Mouse (Mus musculus) liver, adult 2 months (tissue): ENCODE data around the gene Gm13420. TPM values are rescaled to one million over a fixed set of nuclear protein-coding genes. Genes with fewer than 3 reads are reported as not detected.

Experiments used
- DNase-seq: peaks from one replicate; pipeline ENCODE4 v3.0.0-alpha.2; 2011; ENCODE audit warnings: low read depth, low spot score; ENCODE audit errors: extremely low read depth
- H3K27ac ChIP-seq: fragments of 200-500 bp; replicated peaks from 2 replicates; pipeline ENCODE4 v1.5.1; 2012; ENCODE audit warnings: low read depth, mild to moderate bottlenecking, control low read depth, inconsistent platforms, low read length; ENCODE audit not compliant: insufficient read depth
- H3K27me3 ChIP-seq: fragments of 200-500 bp; 2 replicates; pipeline ENCODE4 v1.6.1; 2012; ENCODE audit warnings: mild to moderate bottlenecking, moderate library complexity, low read length, inconsistent platforms; ENCODE audit not compliant: control insufficient read depth, insufficient read depth
- H3K36me3 ChIP-seq: fragments of 200-500 bp; 2 replicates; pipeline ENCODE4 v1.6.1; 2012; ENCODE audit warnings: low read length, inconsistent platforms; ENCODE audit not compliant: control insufficient read depth, insufficient read depth
- H3K4me1 ChIP-seq: fragments of 200-500 bp; 2 replicates; pipeline ENCODE4 v1.6.1; 2011; ENCODE audit warnings: low read length; ENCODE audit not compliant: control insufficient read depth, insufficient read depth
- H3K4me3 ChIP-seq: fragments of 200-500 bp; 2 replicates; pipeline ENCODE4 v1.5.1; 2011; ENCODE audit warnings: low read depth, mild to moderate bottlenecking, control low read depth, low read length, moderate library complexity; ENCODE audit not compliant: insufficient read depth
- H3K79me2 ChIP-seq: fragments of 200-500 bp; 2 replicates; pipeline ENCODE4 v1.6.1; 2012; ENCODE audit warnings: inconsistent platforms, mild to moderate bottlenecking, low read length, moderate library complexity; ENCODE audit not compliant: control insufficient read depth, insufficient read depth
- H3K9ac ChIP-seq: fragments of 200-500 bp; 2 replicates; pipeline ENCODE4 v1.6.1; 2012; ENCODE audit warnings: low read depth, mild to moderate bottlenecking, control low read depth, inconsistent platforms, low read length
- CTCF ChIP-seq: fragments of 200-500 bp; IDR thresholded peaks from 2 replicates; pipeline ENCODE4 v1.5.1; 2011; ENCODE audit warnings: low read depth, low read length, control low read depth
- POLR2A ChIP-seq: fragments of 200-500 bp; IDR thresholded peaks from 2 replicates; pipeline ENCODE4 v1.6.1; 2011; ENCODE audit warnings: low read length, control low read depth; ENCODE audit not compliant: insufficient read depth; ENCODE audit errors: extremely low read depth
- WGBS: fragments of 180-500 bp; shearing (Covaris S2); methylation state at CpG from one replicate; pipeline ENCODE4 v1.1.7; 2018; 5-methylcytosine and 5-hydroxymethylcytosine counted together
- polyA plus RNA-seq: library from polyadenylated mRNA; depleted of rRNA; stranded (reverse); fragments of >200 nt; gene quantifications from 2 replicates; pipeline ENCODE4 v1.2.3, GENCODE M21; 2012; rRNA removed
- total RNA-seq: library from RNA; depleted of rRNA; stranded (reverse); fragments of >200 nt; gene quantifications from 2 replicates; pipeline ENCODE4 v1.2.3, GENCODE M21; 2014; rRNA removed

Gm13420 gene
- total and polyA plus RNA-seq, 2 experiments = 0.18 to 0.86 TPM

- H3K9ac ChIP-seq = no peak overlapping the region
- H3K79me2 ChIP-seq = no peaks in the 10 kb centered on the region
- 84% methylated on average over 6 of the region's 6 CpGs for WGBS
- no peak overlapping the region for H3K4me3 ChIP-seq
- H3K4me1 ChIP-seq = no peaks in the 10 kb centered on the region
- H3K27me3 ChIP-seq = no peaks in the 10 kb centered on the region
- TF ChIP-seq CTCF (no peak), POLR2A (no peak)
- H3K36me3 ChIP-seq = peaks cover 21% of the 10 kb centered on the region
- DNase-seq = no peak
- no peak overlapping the region for H3K27ac ChIP-seq
Measured at GRCm38 (mm10) chr2:29701393-29701792, 50.1 kb downstream of the Gm13420 start.

- Histone ChIP-seq H3K27ac (no peak overlapping the region), H3K4me3 (no peak overlapping the region), H3K36me3 (peaks cover 21% of the 10 kb centered on the region), H3K4me1 (no peaks in the 10 kb centered on the region), H3K27me3 (no peaks in the 10 kb centered on the region), H3K9ac (no peak overlapping the region), H3K79me2 (no peaks in the 10 kb centered on the region)
- no peak for DNase-seq
- TF ChIP-seq CTCF = no peak
- TF ChIP-seq POLR2A = no peak
Measured at GRCm38 (mm10) chr2:29700898-29701297, 50.6 kb downstream of the Gm13420 start.

GRCm38 (mm10) chr2:29698421-29699290, 52.8 kb downstream of the Gm13420 start:
- Histone ChIP-seq H3K4me1 (no peaks in the 10 kb centered on the region), H3K4me3 (no peak overlapping the region), H3K9ac (no peak overlapping the region), H3K79me2 (no peaks in the 10 kb centered on the region), H3K27me3 (no peaks in the 10 kb centered on the region), H3K27ac (no peak overlapping the region), H3K36me3 (peaks cover 26% of the 10 kb centered on the region)
- whole genome bisulfite sequencing = 91% methylated on average over 6 of the region's 6 CpGs
- TF ChIP-seq POLR2A (no peak), CTCF (no peak)
- DNase-seq = no peak

- H3K27ac ChIP-seq = no peak overlapping the region
- no peaks in the 10 kb centered on the region for H3K79me2 ChIP-seq
- TF ChIP-seq POLR2A (no peak), CTCF (no peak)
- H3K27me3 ChIP-seq = no peaks in the 10 kb centered on the region
- H3K36me3 ChIP-seq = peaks cover 25% of the 10 kb centered on the region
- H3K4me3 ChIP-seq = no peak overlapping the region
- H3K9ac ChIP-seq = no peak overlapping the region
- no peaks in the 10 kb centered on the region for H3K4me1 ChIP-seq
- no peak for DNase-seq
- 88% methylated on average over 7 of the region's 7 CpGs for WGBS
Measured at GRCm38 (mm10) chr2:29696207-29696800, 55.2 kb downstream of the Gm13420 start.

Other genes starting within 250 kb of the Gm13420 start
- 11.8 and 16.8 TPM in 2 replicates for gene Rapgef1, start 132.0 kb downstream of the Gm13420 start, total RNA-seq
- 24.9 and 25.3 TPM in 2 replicates for gene Rapgef1, start 132.0 kb downstream of the Gm13420 start, polyA plus RNA-seq
- not detected in 2 replicates for gene Gm13547, start 7.6 kb upstream of the Gm13420 start, total RNA-seq
- gene Gm13547, start 7.6 kb upstream of the Gm13420 start, polyA plus RNA-seq = not detected in 2 replicates
- gene Coq4, start 35.8 kb upstream of the Gm13420 start, total RNA-seq = 7.8 and 10.0 TPM in 2 replicates
- gene Coq4, start 35.8 kb upstream of the Gm13420 start, polyA plus RNA-seq = 37.6 and 48.2 TPM in 2 replicates
- gene Trub2, start 36.8 kb upstream of the Gm13420 start, total RNA-seq = 9.0 and 10.2 TPM in 2 replicates
- 13.5 and 19.7 TPM in 2 replicates for gene Trub2, start 36.8 kb upstream of the Gm13420 start, polyA plus RNA-seq
- 9.2 and 13.8 TPM in 2 replicates for gene Slc27a4, start 50.9 kb upstream of the Gm13420 start, total RNA-seq
- gene Slc27a4, start 50.9 kb upstream of the Gm13420 start, polyA plus RNA-seq = 29.4 and 31.5 TPM in 2 replicates
- 8.1 and 9.8 TPM in 2 replicates for gene Urm1, start 68.4 kb upstream of the Gm13420 start, total RNA-seq
- gene Urm1, start 68.4 kb upstream of the Gm13420 start, polyA plus RNA-seq = 26.3 and 26.6 TPM in 2 replicates
- 0.18 and 0.34 TPM in 2 replicates for gene Cercam, start 117.5 kb upstream of the Gm13420 start, total RNA-seq
- gene Cercam, start 117.5 kb upstream of the Gm13420 start, polyA plus RNA-seq = 0.31 and 0.54 TPM in 2 replicates
- gene Odf2, start 137.5 kb upstream of the Gm13420 start, total RNA-seq = 6.4 and 7.0 TPM in 2 replicates
- gene Odf2, start 137.5 kb upstream of the Gm13420 start, polyA plus RNA-seq = 3.7 and 7.0 TPM in 2 replicates
- gene Gle1, start 183.7 kb upstream of the Gm13420 start, total RNA-seq = 17.8 and 22.6 TPM in 2 replicates
- 13.8 and 14.3 TPM in 2 replicates for gene Gle1, start 183.7 kb upstream of the Gm13420 start, polyA plus RNA-seq
- gene Sptan1, start 213.9 kb upstream of the Gm13420 start, total RNA-seq = 89.0 and 98.6 TPM in 2 replicates
- 61.4 and 71.3 TPM in 2 replicates for gene Sptan1, start 213.9 kb upstream of the Gm13420 start, polyA plus RNA-seq